In the genomic region with DNA sequence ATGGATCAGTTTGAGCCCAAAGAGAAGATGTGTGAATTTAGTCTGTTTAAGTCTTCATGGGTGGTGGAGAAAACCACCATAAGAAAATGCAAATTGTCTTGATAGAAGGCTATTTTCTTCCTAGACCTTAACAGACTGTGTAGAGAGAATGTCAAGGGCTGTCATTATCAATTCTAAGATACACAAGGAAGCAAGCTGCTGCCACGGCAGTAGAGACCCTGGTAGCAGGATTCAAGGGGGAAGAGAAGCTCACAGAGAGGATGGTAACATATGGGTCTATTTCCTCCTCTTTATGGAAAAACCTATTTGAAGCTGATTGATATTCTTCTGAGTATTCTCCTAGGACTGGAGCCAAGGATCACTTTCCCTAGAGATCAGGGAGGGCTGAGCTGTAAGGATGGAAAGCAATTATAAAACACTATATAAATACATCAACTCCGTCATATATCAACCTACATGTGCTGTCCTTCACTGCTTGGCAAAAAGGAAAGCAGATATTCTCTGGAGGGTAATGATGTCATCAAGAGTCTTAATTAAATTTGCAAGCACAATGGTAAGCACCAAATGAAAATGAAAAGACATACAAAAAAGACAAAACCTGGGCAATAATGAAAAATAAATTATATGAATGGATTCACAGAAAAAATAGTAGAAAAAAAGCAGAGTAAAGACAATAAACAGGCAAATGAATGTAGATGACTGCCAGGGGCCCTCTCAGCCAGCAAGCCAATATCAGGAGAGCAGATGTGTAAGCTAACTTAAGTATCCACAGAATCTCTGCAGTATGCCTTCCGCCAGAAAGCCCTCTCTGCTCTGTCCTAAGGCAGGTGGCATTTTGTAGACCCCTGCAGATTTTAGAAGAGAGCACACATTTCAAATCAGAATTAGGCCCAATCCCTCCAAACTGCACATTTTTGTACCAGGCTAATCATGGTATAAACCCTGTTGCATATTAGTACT, we compare ENCODE assay signal across 13 mouse cellular contexts.
"Had no signal": no experiment of that assay in that cellular context is flagged by ENCODE, and none has a peak within 500 bp of the region (broad histone marks: within the 10 kb centered on the region; RNA-seq: fewer than 3 reads in every experiment).

No protein-coding gene starts in this region.

- H3K9me3 ChIP-seq: kidney, embryonic 15.5 days; limb, embryonic 15.5 days; liver, embryonic 12.5 days; midbrain, embryonic 12.5 days had no signal

- H3K4me2 ChIP-seq: kidney, embryonic 15.5 days; limb, embryonic 15.5 days; liver, embryonic 12.5 days; lung, embryonic 14.5 days; midbrain, embryonic 12.5 days had no signal

- H3K27ac ChIP-seq: kidney, embryonic 15.5 days; left cerebral cortex, adult 2 months; limb, embryonic 15.5 days; liver, embryonic 12.5 days; midbrain, embryonic 12.5 days had no signal

- ATAC-seq: intestine, embryonic 16.5 days; liver, embryonic 12.5 days had no signal

- H3K4me1 ChIP-seq: kidney, embryonic 15.5 days; limb, embryonic 15.5 days; liver, embryonic 12.5 days; midbrain, embryonic 12.5 days had no signal

- H3K4me3 ChIP-seq: kidney, embryonic 15.5 days; left cerebral cortex, adult 2 months; limb, embryonic 15.5 days; liver, embryonic 12.5 days; midbrain, embryonic 12.5 days had no signal

- H3K9ac ChIP-seq: kidney, embryonic 15.5 days; limb, embryonic 15.5 days; liver, embryonic 12.5 days; lung, embryonic 14.5 days; midbrain, embryonic 12.5 days had no signal

- H3K36me3 ChIP-seq: kidney, embryonic 15.5 days; limb, embryonic 15.5 days; liver, embryonic 12.5 days; midbrain, embryonic 12.5 days had no signal

- H3K27me3 ChIP-seq: kidney, embryonic 15.5 days; limb, embryonic 15.5 days; liver, embryonic 12.5 days; midbrain, embryonic 12.5 days had no signal

- DNase-seq: kidney, adult 2 months; kidney, postnatal 14 days; lung, embryonic 14.5 days; lung, postnatal 10 days; lung, postnatal 4 days; right cerebral cortex, postnatal 25 days; thymus, postnatal 36 days had no signal
